Mouse (Mus musculus) CH12F3 (cell line): Measurements from ENCODE around the gene Fam243.

Experiments used
- in situ Hi-C: fragments of 300-500 bp; cut with MboI; formaldehyde crosslinking; loops from 2 replicates; pipeline ENCODE4 v1.14.3; 2020; ENCODE audit warnings: low sequenced_read_pairs

Gene Fam243

DNA sequence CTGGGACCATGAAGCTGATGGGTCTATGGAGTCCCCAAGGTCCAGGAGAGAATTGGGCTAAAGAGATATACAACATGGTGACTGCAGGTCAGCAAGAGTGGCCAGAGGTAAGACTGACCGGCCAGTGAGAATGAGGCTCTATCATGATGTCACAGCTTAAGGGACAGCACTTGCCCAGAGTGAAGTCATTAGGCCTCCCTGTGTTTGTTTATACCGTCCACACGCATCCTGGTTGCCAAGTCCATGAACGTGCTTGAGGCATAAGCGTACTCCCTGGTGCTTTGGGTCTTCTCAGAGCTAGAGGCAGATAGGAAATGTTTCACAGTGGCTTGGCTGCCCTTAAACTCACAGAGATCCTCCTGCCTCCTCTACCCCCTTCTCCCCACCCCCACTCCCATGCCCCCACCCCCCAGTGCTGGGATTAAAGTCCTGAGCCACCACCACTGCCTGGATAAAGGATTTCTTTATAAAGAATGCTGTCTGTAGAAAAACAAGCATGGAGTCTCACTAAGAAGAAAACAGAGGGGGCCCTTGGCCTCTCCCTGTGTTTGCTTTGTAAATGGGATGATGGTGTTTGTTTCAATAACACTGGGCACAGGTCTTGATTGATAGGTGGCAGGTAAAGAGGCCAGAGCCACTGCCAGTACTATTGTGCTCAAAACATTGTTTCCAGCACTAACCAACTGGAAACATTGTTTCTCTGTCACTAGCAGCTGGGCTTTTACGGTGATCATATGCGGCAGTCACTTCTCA lies 3.2 kb upstream of the Fam243 start:
- in situ Hi-C loops = no loop called here

DNA sequence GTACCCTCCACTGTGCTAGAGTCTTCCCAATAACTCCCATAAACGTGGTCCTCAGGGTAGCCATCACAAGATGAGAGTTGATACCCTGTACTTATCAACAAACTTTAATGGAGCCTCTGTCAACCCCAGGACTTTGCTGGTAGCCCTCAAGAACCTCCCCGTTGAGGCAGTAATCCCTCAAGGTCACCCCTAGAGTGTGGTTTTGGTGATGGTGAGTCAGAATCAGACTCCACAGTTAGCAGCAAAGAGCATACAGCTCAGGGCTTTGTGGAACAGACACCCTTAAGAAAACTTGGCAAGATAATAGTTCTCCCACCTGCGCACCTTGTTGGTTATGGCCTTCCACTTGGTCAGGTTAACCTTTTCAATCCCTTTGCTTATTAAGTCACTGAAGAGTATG lies 880 bp downstream of the Fam243 start:
- in situ Hi-C loops = no loop called here

DNA sequence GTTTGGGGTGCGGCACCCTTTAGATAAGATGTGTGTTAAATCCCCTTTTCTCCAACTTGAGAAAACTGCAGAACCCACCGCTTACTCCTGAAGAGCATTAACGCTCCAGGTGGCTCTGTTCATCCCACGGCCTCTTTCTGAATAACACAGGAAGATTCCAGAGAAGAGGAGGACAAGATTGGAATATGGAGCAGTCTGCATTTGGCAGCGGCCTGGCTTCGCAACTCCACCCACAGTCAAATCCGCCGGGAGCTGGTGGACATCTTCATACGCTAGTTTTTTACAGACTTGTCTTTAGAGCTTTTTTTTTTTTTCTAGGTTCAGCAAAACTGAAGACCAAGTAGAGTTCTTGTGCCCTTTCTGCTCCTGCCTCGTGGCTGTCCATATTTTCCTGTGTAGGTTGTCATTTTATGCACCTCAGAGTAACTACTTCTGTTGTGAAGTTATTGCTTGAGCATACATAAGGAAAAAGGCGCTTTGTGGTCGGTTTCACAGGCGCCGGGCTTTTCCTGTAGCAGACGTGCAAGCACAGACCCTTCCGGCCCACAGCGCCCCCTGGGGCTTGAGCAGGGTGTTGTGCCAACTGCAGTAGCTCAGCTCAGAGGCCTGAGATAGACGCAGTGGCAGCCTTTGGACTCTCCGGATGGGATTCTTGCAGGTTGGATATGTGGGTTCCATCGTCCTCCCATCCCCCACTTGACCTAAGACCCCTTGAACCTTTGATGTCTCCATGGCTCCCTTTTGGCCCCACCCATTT lies 1.7 kb downstream of the Fam243 start:
- in situ Hi-C loops = no loop called here

DNA sequence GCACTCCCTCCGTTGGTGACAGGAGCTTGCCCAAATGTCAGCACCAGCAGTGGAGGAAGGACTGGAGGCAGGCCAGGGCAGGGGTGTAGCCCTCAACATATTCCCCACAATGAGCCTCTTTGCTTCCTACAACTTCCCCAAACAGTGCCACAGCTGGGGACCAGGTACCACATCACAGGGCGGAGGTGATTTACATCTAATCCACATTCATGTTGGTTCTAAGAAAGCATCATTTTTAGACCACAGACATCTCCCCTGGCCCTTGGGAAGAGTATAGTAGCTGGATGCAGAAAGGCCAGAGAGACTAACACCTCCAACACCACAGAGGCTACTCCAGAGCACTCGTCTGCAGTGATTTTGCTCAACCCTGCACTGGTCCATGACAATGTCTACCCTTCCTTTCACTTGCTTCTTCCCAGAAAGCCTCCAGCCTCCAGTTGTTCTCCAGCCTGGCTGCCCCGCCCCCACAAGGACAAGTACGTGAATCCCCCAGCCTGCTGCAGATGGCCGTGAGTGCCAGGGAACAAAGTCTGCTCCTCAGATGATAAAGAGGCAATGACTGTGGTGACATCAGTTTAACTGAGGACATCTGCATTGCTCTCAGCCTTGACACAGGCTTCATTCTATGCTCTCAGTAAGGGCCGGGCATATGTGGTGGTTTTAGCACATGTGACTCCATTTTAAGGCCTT lies 5.0 kb downstream of the Fam243 start:
- in situ Hi-C loops = no loop called here

DNA sequence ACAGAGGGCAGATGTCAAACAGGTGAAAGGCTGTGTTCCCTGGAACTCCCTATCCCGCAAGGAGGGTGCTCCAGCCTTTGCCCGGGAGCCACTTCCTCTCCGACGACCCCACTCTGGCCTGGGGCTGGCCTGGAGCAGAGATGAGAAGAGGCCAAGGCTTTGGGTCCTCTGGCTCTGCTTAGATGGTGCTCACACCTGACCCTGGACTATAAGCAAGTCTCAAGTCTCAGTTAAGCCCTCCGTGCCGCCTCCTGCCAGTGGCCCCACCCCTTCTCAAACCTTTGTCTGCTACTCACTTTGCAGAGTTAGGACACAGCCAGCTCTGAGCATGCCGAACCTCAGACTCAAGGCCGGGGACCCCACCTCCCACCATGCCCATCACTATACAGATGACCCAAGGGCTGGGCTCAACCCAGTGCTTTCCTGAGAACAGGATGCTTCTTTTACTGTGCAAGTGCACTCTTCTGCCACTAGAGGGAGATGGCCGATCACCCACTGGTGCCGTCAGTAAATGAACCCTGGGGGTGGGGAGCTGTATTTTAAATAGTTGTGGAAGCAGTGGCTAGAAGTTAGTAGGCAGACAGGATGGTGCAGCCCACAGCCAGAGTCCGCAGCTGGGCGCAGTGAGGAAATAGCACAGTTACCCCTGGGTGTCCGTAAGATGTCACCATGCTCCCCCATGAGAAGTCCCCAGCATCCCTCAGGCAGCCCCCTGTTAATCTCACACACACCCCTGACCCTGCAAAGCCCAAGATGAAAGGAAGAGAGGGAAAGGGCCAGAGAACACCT lies 7.1 kb downstream of the Fam243 start:
- in situ Hi-C loops = no loop called here

DNA sequence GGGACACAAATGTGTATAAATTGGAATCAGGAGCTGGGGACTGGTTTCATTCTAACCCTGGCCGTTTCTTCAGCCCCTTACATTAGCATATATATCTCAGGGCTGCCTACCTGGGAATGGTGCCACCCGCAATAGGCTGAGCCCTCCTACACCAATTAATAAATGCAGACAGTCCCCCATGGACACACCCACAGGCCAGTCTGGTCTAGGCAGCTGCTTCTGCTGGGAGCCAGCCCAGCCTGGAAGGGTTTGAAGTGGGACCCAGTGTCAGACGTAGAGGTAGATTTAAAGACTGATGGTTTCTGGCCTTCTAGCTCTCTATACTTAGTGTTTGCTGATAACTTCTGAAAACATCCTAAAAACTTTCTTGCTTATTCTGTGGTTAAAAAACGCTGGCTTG lies 12.1 kb downstream of the Fam243 start:
- in situ Hi-C loops = no loop called here

GRCm38 (mm10) chr16:92307947-92308346 lies 13.3 kb downstream of the Fam243 start:
- in situ Hi-C loops = no loop called here

DNA sequence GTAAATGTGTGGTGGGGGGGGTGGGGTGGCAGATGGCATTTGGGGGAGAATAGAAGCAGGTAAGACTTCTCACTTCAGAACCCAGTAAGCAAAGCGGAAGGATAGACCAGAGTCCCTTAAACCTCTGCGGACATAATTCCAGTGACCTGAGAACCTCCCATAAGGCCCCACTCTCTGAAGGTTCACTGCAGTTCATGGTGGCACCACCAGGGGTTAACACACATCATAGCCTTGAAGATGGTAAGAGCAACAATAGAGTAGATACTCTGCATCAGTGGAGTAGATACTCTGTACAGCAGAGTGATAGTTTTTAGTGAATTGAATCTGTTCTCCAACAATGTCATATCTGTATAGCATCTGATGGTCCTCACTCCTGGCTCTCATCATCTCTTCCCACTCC lies 15.7 kb downstream of the Fam243 start:
- in situ Hi-C loops = no loop called here

DNA sequence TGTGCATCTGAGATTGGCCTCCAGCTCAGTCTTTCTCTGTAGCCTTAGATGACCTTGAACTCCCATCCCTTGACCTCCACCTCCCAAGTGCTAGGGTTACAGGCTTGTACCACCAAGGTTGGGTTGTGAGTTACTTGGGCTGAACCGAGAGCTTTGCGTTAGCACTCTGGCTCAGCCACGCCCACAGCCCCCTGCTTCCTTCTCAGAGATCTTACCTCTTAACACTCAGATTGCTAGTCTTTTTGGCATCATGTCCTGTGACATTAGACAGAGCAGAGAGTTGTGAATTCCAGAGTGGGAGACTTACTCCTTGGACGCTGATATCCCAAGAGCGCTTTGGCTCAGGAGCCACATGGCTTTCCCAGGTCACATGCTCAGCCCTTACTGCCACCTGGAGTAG lies 18.7 kb downstream of the Fam243 start:
- in situ Hi-C loops = no loop called here

GRCm38 (mm10) chr16:92301989-92302388 lies 19.3 kb downstream of the Fam243 start:
- in situ Hi-C loops = no loop called here

DNA sequence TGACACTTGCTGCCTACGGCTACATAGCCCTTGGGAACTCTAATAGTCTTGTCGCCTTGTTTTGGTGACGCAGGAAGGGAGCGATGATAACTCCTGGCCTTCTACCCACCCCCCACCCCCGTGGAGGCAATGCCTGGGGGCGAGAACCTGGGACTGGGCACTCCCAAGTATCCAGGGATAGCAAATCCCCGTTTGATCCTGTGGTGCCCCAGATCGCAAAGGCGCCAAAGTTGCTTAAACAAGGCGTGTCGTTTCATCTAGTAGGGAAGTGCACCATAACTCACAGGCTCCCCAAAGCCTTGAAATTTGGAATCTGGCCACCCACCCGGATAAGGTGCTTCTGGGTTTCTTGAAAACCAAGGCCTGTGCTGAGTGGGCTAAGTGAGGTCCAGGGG lies 19.8 kb downstream of the Fam243 start:
- in situ Hi-C loops = no loop called here

DNA sequence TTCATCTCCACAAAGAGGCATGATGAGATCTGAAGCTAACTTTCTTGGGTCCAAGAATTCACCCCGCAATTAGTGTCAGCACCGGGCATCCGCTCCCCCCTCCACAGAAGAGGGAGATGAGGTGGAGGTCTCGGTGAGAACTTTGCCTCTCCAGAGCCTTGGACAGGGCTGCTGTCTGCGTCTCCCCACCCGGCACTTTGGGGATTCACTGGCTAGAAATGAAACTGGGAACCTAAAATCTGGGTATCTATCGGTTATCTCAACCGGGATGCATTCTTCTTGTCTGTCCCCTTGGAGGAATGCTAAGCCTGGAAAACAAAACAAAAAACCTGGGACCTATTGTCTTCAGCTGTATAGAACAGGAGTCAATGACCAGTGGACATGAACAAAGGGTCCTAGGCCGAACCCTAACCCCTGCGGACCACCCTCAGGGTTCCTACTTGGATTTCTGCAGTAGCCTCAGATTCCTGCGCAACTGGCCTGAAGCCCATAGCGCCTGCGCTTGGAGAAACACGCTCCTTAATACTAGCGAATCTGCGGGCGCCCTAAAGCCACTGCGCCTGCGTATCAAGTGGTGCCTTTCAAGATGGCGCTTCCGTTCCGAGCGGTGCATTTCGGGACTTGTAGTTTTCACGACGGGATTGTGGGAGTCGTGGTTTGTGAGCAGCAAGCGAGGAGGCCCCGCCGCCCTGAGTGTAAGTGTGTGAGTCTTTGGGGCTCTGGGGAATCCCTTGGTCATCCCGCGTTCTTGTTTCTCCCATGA lies 20.4 kb downstream of the Fam243 start, which contains the start of gene Smim11:
Gene Smim11 (plus strand): TSS at position 638 of the 763 bp plus-strand sequence.
- in situ Hi-C loops = no loop called here

GRCm38 (mm10) chr16:92295328-92295727 lies 25.9 kb downstream of the Fam243 start:
- in situ Hi-C loops = no loop called here

DNA sequence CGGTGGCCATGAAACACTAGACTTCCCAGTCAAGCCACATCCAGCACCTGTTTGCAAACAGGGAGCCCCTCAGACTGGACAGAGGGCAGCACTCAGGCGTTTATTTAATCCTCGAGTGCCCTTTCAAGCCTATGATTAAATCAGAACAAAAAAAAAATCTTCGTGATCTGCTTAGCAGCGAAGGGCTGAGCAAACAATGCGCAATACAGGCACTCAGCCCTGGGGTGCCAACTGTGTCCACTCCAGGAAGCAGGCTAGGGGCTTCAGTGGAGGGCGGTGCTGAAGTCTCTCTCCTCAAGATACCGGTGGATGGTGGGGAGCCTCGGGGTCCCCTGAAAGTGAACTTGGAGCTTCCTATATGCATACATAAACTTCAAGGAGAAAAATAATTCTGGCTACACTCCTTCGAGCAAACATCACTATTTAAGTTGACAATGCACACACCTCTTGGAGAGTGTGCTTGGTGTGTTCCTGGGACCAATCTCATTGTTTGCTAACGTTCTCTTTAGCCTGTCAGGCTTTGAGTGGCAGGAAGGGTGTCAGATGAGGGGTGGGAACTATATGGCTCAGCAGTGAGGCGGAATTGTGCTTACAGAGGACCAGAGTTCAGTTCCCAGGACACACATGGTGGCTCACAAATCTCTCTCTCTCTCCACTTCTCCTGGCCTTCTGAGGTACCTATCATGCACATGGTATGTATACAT lies 26.8 kb downstream of the Fam243 start:
- in situ Hi-C loops = no loop called here

GRCm38 (mm10) chr16:92292101-92292500 lies 29.1 kb downstream of the Fam243 start, which contains the start of gene Kcne2:
Gene Kcne2, plus strand, starts transcription at chr16:92292389.
- in situ Hi-C loops = no loop called here

DNA sequence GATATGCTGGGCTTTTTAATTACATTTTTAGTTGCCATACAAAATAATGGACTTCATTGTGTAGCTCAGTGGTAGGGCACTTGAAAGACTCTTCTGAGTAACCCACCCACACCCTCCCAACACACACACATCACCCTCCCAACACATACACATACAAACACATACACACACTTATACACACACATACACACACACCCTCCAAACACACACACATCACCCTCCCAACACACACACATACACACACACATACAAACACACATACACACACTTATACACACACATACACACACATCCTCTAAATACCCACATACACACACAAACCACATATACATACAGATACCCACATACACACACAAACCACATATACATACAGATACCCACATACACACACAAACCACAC lies 31.2 kb downstream of the Fam243 start:
- in situ Hi-C loops = no loop called here

DNA sequence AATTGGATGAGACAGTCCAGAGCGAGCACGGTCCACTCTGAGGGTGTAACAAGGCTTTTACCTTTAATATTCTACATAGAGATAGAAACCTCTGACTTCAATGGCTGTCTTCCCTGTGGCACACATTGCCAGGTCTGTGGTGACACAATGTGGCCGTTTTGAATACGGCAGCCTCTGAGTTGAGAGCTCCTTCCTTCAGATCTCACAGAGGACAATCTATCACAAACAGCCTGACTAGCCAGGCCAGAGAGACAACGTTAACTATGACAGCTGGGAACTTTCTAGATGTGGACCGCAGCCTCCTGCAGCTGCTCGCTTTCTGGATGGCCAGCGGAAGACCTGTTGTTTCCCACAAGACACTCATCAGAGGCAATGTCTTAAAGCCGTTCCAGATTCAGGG lies 32.5 kb downstream of the Fam243 start:
- in situ Hi-C loops = loop anchor here (5.0 kb wide), 1 partner anchor 351 kb away; no protein-coding TSS in a partner anchor

- in situ Hi-C loops = loop anchor here (5.0 kb wide), 1 partner anchor 349 kb away; no protein-coding TSS in a partner anchor
These were observed 34.6 kb downstream of the Fam243 start for GRCm38 (mm10) chr16:92286609-92287008.

DNA sequence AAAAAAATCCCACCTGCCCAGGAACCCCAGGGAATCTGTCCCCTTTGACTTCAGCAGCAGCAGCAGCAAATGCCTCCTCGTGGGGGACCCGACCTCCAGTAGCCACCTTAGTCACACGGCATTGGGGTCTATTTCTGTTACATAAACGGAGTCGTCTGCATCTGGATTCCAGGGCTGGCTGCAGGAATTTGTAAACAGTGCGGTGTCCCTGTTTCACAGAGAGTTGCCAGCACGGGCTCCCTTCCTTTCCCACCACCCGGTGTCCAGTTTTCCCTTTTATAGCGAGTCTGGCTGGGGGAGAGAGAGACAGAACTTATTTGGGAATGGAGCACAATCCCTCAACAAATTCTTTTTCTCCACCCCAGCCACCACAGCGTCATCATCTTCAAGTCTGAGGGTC lies 36.2 kb downstream of the Fam243 start:
- in situ Hi-C loops = loop anchor here (5.0 kb wide), 1 partner anchor 348 kb away; no protein-coding TSS in a partner anchor
